Mouse (Mus musculus) hindbrain, embryonic 11.5 days (tissue): Measurements from ENCODE around the gene Gphn. TPM values are rescaled to one million over a fixed set of nuclear protein-coding genes. Genes with fewer than 3 reads are reported as not detected.

Source experiments
- ATAC-seq: fragments of 200-750 bp; cut with Nextera tagmentation; 2 replicates; pipeline ENCODE4 v1.8.0; 2017; ENCODE audit warnings: mild to moderate bottlenecking, moderate TSS enrichment, moderate library complexity; ENCODE audit not compliant: low FRiP score
- DNase-seq: peaks from one replicate; pipeline ENCODE4 v3.0.0-alpha.2; 2015; ENCODE audit warnings: low spot score
- H3K27ac ChIP-seq: fragments of 300-500 bp; sonication (generic); 2 replicates; pipeline ENCODE4 v1.5.1; 2014; ENCODE audit warnings: mild to moderate bottlenecking, low read depth, low read length
- H3K27me3 ChIP-seq: fragments of 300-500 bp; sonication (generic); 2 replicates; pipeline ENCODE4 v1.6.1; 2014; ENCODE audit warnings: mild to moderate bottlenecking, low read length, moderate library complexity, mixed read lengths; ENCODE audit not compliant: control insufficient read depth, insufficient read depth
- H3K36me3 ChIP-seq: fragments of 300-500 bp; sonication (generic); 2 replicates; pipeline ENCODE4 v1.6.1; 2014; ENCODE audit warnings: mild to moderate bottlenecking, low read length, moderate library complexity, mixed read lengths; ENCODE audit not compliant: control insufficient read depth, insufficient read depth
- H3K4me1 ChIP-seq: fragments of 300-500 bp; sonication (generic); replicated peaks from 2 replicates; pipeline ENCODE4 v1.6.1; 2014; ENCODE audit warnings: low read length, mixed read lengths; ENCODE audit not compliant: control insufficient read depth, insufficient read depth
- H3K4me2 ChIP-seq: fragments of 300-500 bp; sonication (generic); replicated peaks from 2 replicates; pipeline ENCODE4 v1.6.1; 2014; ENCODE audit warnings: mild to moderate bottlenecking, low read depth, low read length
- H3K4me3 ChIP-seq: fragments of 300-500 bp; sonication (generic); 2 replicates; pipeline ENCODE4 v1.5.1; 2014; ENCODE audit warnings: low read depth, low read length
- H3K9ac ChIP-seq: fragments of 300-500 bp; sonication (generic); 2 replicates; pipeline ENCODE4 v1.6.1; 2014; ENCODE audit warnings: low read depth, low read length
- H3K9me3 ChIP-seq: fragments of 300-500 bp; sonication (generic); 2 replicates; pipeline ENCODE4 v1.6.1; 2016; ENCODE audit warnings: low read length; ENCODE audit not compliant: control insufficient read depth
- WGBS: fragments of 180-500 bp; shearing (Covaris S2); extraction: QIAGEN DNeasy Blood & Tissue Kit; methylation state at CpG from one replicate; pipeline ENCODE4 v1.1.7; 2014; 5-methylcytosine and 5-hydroxymethylcytosine counted together
- polyA plus RNA-seq: library from polyadenylated mRNA; unstranded; fragments of >200 nt; fragmentation: Nextera tagmentation; extraction: Ambion mirVana; gene quantifications from 2 replicates; pipeline ENCODE4 v1.2.1, GENCODE M21; 2014

Gphn gene
- polyA plus RNA-seq, 1 experiment from 2014 or later: 22.5 TPM

DNA sequence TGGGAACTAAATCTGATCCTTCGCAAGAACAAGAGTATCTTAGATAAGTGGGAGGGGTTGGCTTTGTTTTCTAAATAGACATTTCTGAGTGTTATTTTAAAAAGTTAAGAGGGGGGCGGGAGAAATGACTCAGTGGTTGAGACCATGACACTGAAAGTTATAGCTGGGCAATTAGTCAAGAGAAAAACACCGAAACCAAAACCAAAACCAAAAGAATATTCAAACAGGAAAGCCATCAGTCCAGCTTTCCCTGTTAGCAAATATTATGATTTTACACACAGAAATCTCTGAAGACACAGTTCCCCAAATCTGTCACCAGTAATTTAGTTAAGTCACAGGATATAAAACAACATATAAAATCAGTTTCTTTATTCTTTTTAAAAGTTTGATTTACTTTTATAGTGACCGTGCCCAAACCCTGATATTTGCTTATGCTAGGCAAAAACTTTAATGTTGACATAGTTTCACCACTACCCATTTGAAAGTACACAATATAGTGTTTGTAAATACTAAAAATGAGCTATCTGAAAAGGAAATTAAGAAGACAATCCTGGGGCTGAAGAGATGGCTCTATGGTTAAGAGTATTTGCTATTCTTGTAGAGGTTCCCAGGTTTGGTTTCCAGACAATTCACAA, 6.9 kb upstream of the Gphn start:
- WGBS: 87% methylated on average over 4 of the region's 4 CpGs
- ATAC-seq: no peak

DNA sequence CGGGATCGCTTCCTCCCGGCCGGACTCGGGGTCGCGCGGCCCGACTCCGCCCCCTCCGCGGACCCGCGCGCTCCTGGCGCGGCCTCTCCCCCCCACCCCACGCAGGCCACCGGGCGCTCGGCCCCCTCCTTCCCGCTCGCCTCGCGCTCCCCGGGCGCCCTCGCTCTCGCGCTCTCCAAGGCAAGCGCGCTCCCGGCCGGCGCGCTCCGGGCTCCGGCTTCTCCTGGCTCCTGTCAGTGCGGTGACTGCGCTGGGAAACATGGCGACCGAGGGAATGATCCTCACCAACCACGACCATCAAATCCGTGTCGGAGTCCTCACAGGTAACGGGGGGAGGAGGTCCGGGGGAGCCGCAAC, 318 bp downstream of the Gphn start:
- H3K4me3 ChIP-seq: peak overlapping the region; percentile 93
- under 1% methylated on average over 37 of the region's 48 CpGs for WGBS
- peak; percentile 93 for DNase-seq

More for the DNA sequence above, 6.9 kb upstream of the Gphn start:
- no peaks in the 10 kb centered on the region for H3K27me3 ChIP-seq
- no peaks in the 10 kb centered on the region for H3K4me1 ChIP-seq
- no peak overlapping the region for H3K4me2 ChIP-seq
- H3K27ac ChIP-seq: no peak overlapping the region
- H3K9me3 ChIP-seq: no peaks in the 10 kb centered on the region
- no peak for DNase-seq
- H3K4me3 ChIP-seq: no peak overlapping the region
- H3K36me3 ChIP-seq: no peaks in the 10 kb centered on the region
- H3K9ac ChIP-seq: no peak overlapping the region

DNA sequence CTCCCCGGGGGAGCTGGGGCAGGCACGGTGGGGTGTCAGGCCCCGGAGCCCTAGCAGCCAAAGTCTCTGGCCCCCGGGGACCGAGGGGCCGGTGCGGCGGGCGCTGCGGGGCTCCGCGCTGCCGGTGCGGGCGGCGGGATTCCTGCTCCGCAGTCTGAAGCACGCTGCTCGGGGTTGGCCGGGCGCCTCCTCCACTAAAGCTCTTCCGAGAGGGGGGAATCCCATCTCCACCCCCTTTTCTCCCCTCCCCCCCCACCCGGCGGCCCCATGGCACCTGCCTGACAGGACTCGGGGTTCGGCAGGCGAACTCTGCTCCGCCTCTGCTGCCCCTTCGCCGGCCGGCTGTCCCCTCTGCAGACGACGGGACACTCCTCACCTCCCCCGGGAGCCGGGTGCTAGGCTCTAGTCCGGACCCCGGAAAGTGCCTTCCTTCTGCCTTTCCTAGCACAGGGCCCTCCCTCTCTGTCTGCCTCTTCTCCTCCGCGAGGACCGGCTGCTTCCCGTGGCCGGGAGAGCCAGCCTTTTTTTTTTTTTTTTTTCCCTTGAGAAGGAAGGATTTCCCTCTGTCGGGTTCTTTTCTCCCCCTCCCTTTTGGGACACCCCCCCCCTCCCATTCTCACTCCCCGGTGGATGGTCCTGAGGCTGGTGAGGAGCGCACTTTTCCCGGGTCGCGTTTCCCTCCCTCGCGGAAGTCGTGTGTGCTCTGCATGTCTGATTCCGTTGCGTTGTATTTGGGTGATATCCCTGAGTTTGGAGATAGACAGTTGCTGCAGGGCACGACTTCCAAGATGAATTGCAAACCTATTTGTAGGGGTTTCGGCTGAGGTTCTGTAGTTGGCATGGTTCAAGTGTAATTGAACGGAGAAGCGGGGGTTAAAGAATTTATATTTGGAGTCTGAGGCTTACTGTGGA, 1.1 kb downstream of the Gphn start:
- ATAC-seq: peak; percentile 48
- peak overlapping the region; percentile 66 for H3K4me2 ChIP-seq
- no peaks in the 10 kb centered on the region for H3K4me1 ChIP-seq
- H3K27me3 ChIP-seq: no peaks in the 10 kb centered on the region
- peak overlapping the region; percentile 85 for H3K9ac ChIP-seq
- no peaks in the 10 kb centered on the region for H3K36me3 ChIP-seq
- WGBS: under 1% methylated on average over 48 of the region's 57 CpGs
- peak; percentile 68 for DNase-seq
- H3K27ac ChIP-seq: peak overlapping the region; percentile 95
- no peaks in the 10 kb centered on the region for H3K9me3 ChIP-seq
- H3K4me3 ChIP-seq: peak overlapping the region; percentile 93

More for the DNA sequence above, 318 bp downstream of the Gphn start:
- ATAC-seq: peak; percentile 92
- peak overlapping the region; percentile 66 for H3K4me2 ChIP-seq
- H3K9me3 ChIP-seq: no peaks in the 10 kb centered on the region
- H3K36me3 ChIP-seq: no peaks in the 10 kb centered on the region
- H3K4me1 ChIP-seq: no peaks in the 10 kb centered on the region
- H3K9ac ChIP-seq: peak overlapping the region; percentile 85
- no peaks in the 10 kb centered on the region for H3K27me3 ChIP-seq
- peak overlapping the region; percentile 95 for H3K27ac ChIP-seq

DNA sequence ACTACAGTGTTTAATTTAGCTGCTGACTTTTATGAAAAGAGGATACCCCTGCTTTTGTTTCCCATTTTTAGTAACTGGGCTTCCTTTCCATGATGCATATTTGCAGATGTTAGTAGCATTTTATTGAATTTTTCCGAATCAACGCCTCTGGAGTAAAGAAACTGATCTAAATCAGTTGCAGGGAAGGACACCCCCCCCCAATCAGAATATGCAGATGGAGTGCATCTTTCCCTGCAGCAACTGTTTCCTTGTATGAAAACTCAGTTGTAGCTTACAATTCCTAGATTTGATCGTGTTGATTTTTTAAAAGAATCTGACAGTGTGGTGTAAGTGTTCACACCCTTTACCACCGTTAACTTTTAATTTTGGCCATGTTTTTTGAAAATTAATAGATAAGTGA, 2.0 kb downstream of the Gphn start:
- peak; percentile 3 for DNase-seq
- Histone ChIP-seq H3K27me3 (no peaks in the 10 kb centered on the region), H3K4me3 (peak overlapping the region; percentile 93), H3K4me2 (peak overlapping the region; percentile 66), H3K4me1 (no peaks in the 10 kb centered on the region), H3K9ac (no peak overlapping the region), H3K9me3 (no peaks in the 10 kb centered on the region), H3K36me3 (no peaks in the 10 kb centered on the region), H3K27ac (no peak overlapping the region)
- no peak for ATAC-seq
- WGBS: 36% methylated on average over 4 of the region's 4 CpGs

DNA sequence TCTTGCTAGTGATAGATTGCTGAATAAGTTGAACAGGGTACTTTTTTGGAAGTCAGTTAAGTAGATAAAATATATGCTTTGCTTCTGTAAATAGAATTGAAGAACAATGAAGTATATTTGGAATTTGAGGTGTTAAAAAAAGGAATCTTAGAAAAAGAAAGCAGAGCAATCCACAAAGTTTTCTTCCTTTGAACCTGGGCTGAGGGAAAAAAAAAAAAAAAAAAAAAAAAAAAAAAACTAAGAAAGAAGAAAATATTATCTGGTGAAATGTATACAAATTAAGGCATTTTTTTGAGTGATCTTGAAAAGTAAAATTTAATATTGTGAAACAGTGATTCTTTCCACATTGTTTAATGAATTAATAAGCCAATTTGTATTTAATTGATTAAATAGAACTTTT, 6.4 kb downstream of the Gphn start:
- no peak for ATAC-seq
- Histone ChIP-seq H3K4me2 (no peak overlapping the region), H3K27ac (no peak overlapping the region), H3K36me3 (no peaks in the 10 kb centered on the region), H3K4me3 (no peak overlapping the region), H3K9me3 (no peaks in the 10 kb centered on the region), H3K27me3 (no peaks in the 10 kb centered on the region), H3K4me1 (no peaks in the 10 kb centered on the region), H3K9ac (no peak overlapping the region)
- no peak for DNase-seq

DNA sequence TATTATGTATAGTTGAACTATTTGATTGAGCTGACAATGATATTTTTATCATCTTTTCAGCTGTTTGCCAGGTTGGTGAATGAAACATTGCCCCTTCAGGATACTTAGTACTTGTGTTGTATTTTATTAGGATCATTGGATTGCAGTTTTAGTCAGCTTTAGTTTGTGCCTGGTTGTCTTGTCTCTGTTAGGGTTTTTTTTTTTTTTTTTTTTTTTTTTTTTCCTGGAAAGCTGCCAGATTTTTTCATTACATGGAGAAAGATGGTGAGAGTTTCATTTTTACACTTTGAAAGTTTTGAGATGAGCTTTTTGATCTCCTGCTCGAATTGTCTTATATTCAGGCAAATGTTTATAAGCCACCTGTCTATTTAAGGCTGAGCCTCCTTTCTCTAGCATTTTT, 22.2 kb downstream of the Gphn start:
- Histone ChIP-seq H3K27me3 (no peaks in the 10 kb centered on the region), H3K4me2 (no peak overlapping the region), H3K9ac (no peak overlapping the region), H3K36me3 (no peaks in the 10 kb centered on the region), H3K27ac (no peak overlapping the region), H3K4me1 (no peaks in the 10 kb centered on the region), H3K4me3 (no peak overlapping the region), H3K9me3 (no peaks in the 10 kb centered on the region)
- no peak for ATAC-seq
- no peak for DNase-seq
- WGBS: 88% methylated on average over 1 of the region's 1 CpGs

DNA sequence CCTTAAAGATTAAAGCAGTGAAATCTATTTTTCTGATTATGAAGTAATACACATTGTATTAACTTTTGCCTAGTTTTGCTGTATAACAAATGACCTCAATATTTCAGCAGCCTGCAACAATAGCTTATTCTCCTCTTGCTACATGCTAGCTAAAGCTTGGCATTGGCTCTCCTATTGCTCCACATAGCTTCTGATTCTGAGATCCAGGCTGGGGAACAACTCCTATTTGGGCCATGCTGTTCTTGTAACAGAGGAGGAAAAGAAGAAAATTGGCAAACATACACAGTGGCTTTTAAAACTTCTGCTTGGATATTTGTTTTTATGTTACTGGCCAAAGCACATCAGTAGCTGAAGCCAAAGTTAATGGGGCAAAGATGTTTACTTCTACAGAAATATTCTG, 23.0 kb downstream of the Gphn start:
- Histone ChIP-seq H3K9ac (no peak overlapping the region), H3K27me3 (no peaks in the 10 kb centered on the region), H3K36me3 (no peaks in the 10 kb centered on the region), H3K4me3 (no peak overlapping the region), H3K27ac (no peak overlapping the region), H3K4me1 (no peaks in the 10 kb centered on the region), H3K9me3 (no peaks in the 10 kb centered on the region), H3K4me2 (no peak overlapping the region)
- ATAC-seq: no peak
- DNase-seq: no peak

DNA sequence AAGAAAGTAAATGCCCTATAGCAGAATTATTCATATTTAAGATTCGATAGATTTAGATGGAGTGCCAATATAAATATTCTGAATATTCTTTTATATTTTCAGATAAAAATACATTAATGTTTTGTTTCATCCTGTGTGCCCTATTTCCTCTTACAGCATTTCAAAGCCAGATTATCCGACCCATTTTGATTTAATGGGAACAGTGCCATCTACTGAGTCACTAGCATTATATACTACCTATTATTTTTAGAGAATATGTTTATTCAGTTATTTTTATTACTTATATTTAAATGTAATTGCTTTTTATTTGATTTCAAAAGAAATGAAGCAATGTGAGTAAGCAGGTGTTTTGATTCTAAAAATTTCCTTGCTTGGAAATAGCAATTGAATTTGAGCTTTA, 51.2 kb downstream of the Gphn start:
- 88% methylated on average over 2 of the region's 2 CpGs for WGBS
- no peak for DNase-seq
- no peak overlapping the region for H3K4me2 ChIP-seq

DNA sequence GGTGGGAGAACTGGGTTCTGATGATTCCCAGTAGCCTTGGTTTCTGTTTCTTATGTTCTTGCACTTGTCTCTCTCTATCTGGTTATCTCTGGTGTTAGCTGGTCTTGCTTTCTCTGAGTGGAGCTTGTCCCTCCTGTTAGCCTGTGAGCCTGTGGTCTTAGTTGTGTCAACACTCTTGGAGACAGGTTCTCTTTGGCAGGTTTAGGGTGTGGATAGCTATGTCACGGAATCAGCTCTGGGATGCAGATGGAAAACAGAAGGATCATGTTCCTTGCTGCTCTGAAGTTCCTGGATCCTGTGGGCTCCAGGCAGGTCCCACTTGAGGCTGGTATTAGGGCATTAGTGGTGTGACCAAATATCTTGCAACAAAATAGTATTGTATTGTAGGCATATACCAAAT, 64.2 kb downstream of the Gphn start:
- Histone ChIP-seq H3K4me1 (no peaks in the 10 kb centered on the region), H3K27ac (no peak overlapping the region), H3K9me3 (no peaks in the 10 kb centered on the region), H3K27me3 (no peaks in the 10 kb centered on the region), H3K9ac (no peak overlapping the region), H3K36me3 (no peaks in the 10 kb centered on the region), H3K4me3 (no peak overlapping the region), H3K4me2 (no peak overlapping the region)
- WGBS: 93% methylated on average over 1 of the region's 1 CpGs
- DNase-seq: no peak
- no peak for ATAC-seq

More for the DNA sequence above, 51.2 kb downstream of the Gphn start:
- no peak overlapping the region for H3K4me3 ChIP-seq
- H3K36me3 ChIP-seq: no peaks in the 10 kb centered on the region
- H3K4me1 ChIP-seq: no peaks in the 10 kb centered on the region
- H3K27ac ChIP-seq: no peak overlapping the region
- no peak overlapping the region for H3K9ac ChIP-seq
- no peak for ATAC-seq
- H3K27me3 ChIP-seq: no peaks in the 10 kb centered on the region
- H3K9me3 ChIP-seq: no peaks in the 10 kb centered on the region
